Mouse (Mus musculus) left cerebral cortex, postnatal 25 days (tissue): ENCODE results near the gene Alpl. TPM values are rescaled to one million over a fixed set of nuclear protein-coding genes. Genes with fewer than 3 reads are reported as not detected.

Source experiments
- DNase-seq, 2 experiments: peaks; one replicate each; pipeline ENCODE4 v3.0.0; 2022; ENCODE audit warnings: low spot score in 2 of 2, mixed read lengths in 1 of 2
- intact Hi-C: fragments of 180-260 bp; cut with DNase I; formaldehyde crosslinking; loops from one replicate; pipeline ENCODE4 v1.15.1; 2025
- total RNA-seq, 2 experiments: library from RNA; stranded (reverse); gene quantifications; 2 replicates each; pipeline ENCODE4 v1.2.3; 2021

Alpl gene
- total RNA-seq, 2 experiments from 2014 or later, result 7.1 to 7.8 TPM

- no peak for DNase-seq
- intact Hi-C loops, result no loop called here
Observed at GRCm38 (mm10) chr4:137747590-137747989, 48.6 kb downstream of the Alpl start.

GRCm38 (mm10) chr4:137747091-137747490 lies 49.1 kb downstream of the Alpl start:
- intact Hi-C loops, result no loop called here
- DNase-seq, result no peak

GRCm38 (mm10) chr4:137744433-137744918 lies 51.7 kb downstream of the Alpl start:
- intact Hi-C loops, result no loop called here
- no peak for DNase-seq

GRCm38 (mm10) chr4:137743791-137744190 lies 52.4 kb downstream of the Alpl start:
- intact Hi-C loops, result no loop called here

GRCm38 (mm10) chr4:137740350-137740749 lies 55.8 kb downstream of the Alpl start:
- intact Hi-C loops, result no loop called here
- no peak for DNase-seq

More at GRCm38 (mm10) chr4:137743791-137744190, 52.4 kb downstream of the Alpl start:
- DNase-seq, result no peak

GRCm38 (mm10) chr4:137739151-137739923 lies 56.8 kb downstream of the Alpl start:
- intact Hi-C loops, result no loop called here
- DNase-seq, result peak in 1 of 2 experiments; percentile 42

- DNase-seq, result no peak
- intact Hi-C loops, result no loop called here
Observed at GRCm38 (mm10) chr4:137737760-137738159, 58.4 kb downstream of the Alpl start.

GRCm38 (mm10) chr4:137736220-137736701 lies 59.9 kb downstream of the Alpl start:
- intact Hi-C loops, result no loop called here

GRCm38 (mm10) chr4:137733459-137733858 lies 62.7 kb downstream of the Alpl start:
- DNase-seq, result no peak
- intact Hi-C loops, result loop anchor here (5.0 kb wide), 1 partner anchor 209 kb away; no protein-coding TSS in a partner anchor

More at GRCm38 (mm10) chr4:137736220-137736701, 59.9 kb downstream of the Alpl start:
- DNase-seq, result no peak

- DNase-seq, result no peak
- intact Hi-C loops, result loop anchor here (5.0 kb wide), 1 partner anchor 209 kb away; no protein-coding TSS in a partner anchor
Observed at GRCm38 (mm10) chr4:137732962-137733361, 63.2 kb downstream of the Alpl start.

- DNase-seq, result no peak
- intact Hi-C loops, result loop anchor here (5.0 kb wide), 1 partner anchor 210 kb away; no protein-coding TSS in a partner anchor
Observed at GRCm38 (mm10) chr4:137732361-137732760, 63.8 kb downstream of the Alpl start.

- intact Hi-C loops, result loop anchor here (2.0 to 5.0 kb wide), 2 partner anchors 65 to 210 kb away; partner anchors contain the start of gene Alpl
Observed at GRCm38 (mm10) chr4:137731891-137732290, 64.3 kb downstream of the Alpl start.

GRCm38 (mm10) chr4:137730757-137731156 lies 65.4 kb downstream of the Alpl start:
- no peak for DNase-seq
- intact Hi-C loops, result loop anchor here (1.0 to 5.0 kb wide), 3 partner anchors 66 to 212 kb away; partner anchors contain the start of gene Alpl

More at GRCm38 (mm10) chr4:137731891-137732290, 64.3 kb downstream of the Alpl start:
- no peak for DNase-seq

- DNase-seq, result peak; percentile 86 to 92
- intact Hi-C loops, result loop anchor here (1.0 to 5.0 kb wide), 3 partner anchors 67 to 212 kb away; partner anchors contain the start of gene Alpl
Observed at GRCm38 (mm10) chr4:137730134-137730533, 66.0 kb downstream of the Alpl start.

- DNase-seq, result no peak
Observed at GRCm38 (mm10) chr4:137729155-137729855, 66.9 kb downstream of the Alpl start.

GRCm38 (mm10) chr4:137728399-137729154 lies 67.6 kb downstream of the Alpl start:
- intact Hi-C loops, result no loop called here
- peak in 1 of 2 experiments; percentile 75 for DNase-seq

More at GRCm38 (mm10) chr4:137729155-137729855, 66.9 kb downstream of the Alpl start:
- intact Hi-C loops, result no loop called here

GRCm38 (mm10) chr4:137727506-137728187 lies 68.5 kb downstream of the Alpl start:
- no peak for DNase-seq
- intact Hi-C loops, result no loop called here

GRCm38 (mm10) chr4:137726739-137727505 lies 69.3 kb downstream of the Alpl start:
- intact Hi-C loops, result no loop called here
- DNase-seq, result no peak
